In genomic region chr1:35715931-35716330, GRCm38 (mm10) we compare ENCODE assay signal across 15 mouse cellular contexts.
DNase-seq lines count a peak whose midpoint lies in the region; ATAC-seq and TF ChIP-seq lines count a peak whose summit lies in the region.
"Had no signal": no experiment of that assay in that cellular context is flagged by ENCODE, and none has a peak within 500 bp of the region (broad histone marks: within the 10 kb centered on the region; RNA-seq: fewer than 3 reads in every experiment).

No protein-coding gene starts in this region.

- ATAC-seq in frontal cortex, adult (ENCODE audit: low TSS enrichment) = no peak
- ATAC-seq: forebrain, embryonic 14.5 days; intestine, embryonic 16.5 days had no signal

- H3K27ac ChIP-seq in layer of hippocampus, adult 2 months = no peak overlapping the region
- H3K27ac ChIP-seq: limb, embryonic 13.5 days had no signal

- TF ChIP-seq CTCF in layer of hippocampus, adult 2 months (conservative IDR thresholded peaks at IDR 0.05) = peak; percentile 51

- no peak for DNase-seq in layer of hippocampus, adult 2 months (ENCODE audit: low spot score in 2 of 2)
- no peak for DNase-seq in layer of hippocampus, adult 9-10 months (ENCODE audit: low spot score)
- DNase-seq in A20 (ENCODE audit: low read depth, low spot score) = peak; percentile 33
- peak; percentile 14 for DNase-seq in CD4-positive helper T cell, adult 2 months (ENCODE audit: low read depth, low spot score)
- DNase-seq in WW6 (ENCODE audit: low read depth, low spot score) = peak; percentile 13
- DNase-seq in layer of hippocampus, adult 9-11 months = no peak
- DNase-seq in retina, postnatal 1 day = no peak
- DNase-seq: cerebellum, postnatal 10 days; heart, postnatal 36 days; lung, postnatal 4 days; right cerebral cortex, postnatal 4 days had no signal

- H3K4me3 ChIP-seq in layer of hippocampus, adult 2 months = no peak overlapping the region
- H3K4me3 ChIP-seq: limb, embryonic 13.5 days had no signal

Comparison
In these comparisons a context has a peak if more than half of its experiments do, and no peak if none do; other contexts are left out.
1. DNase-seq: peak in A20 (single experiment), CD4-positive helper T cell, adult 2 months (single experiment) and WW6 (single experiment); none in layer of hippocampus, adult 2 months (0 of 2), layer of hippocampus, adult 9-10 months (single experiment), layer of hippocampus, adult 9-11 months (single experiment) and retina, postnatal 1 day (single experiment).